Mouse (Mus musculus): Measurements from ENCODE around the gene Lrp10. TPM values are rescaled to one million over a fixed set of nuclear protein-coding genes. Genes with fewer than 3 reads are reported as not detected.

The Lrp10 gene
- polyA plus RNA-seq, 1 experiment = 168 TPM

GRCm38 (mm10) chr14:54424634-54425033, 39.3 kb upstream of the Lrp10 start:
- Histone ChIP-seq H3K27ac (ENCODE audit: insufficient read depth, low read depth, low read length) (no peak overlapping the region), H3K4me1 (ENCODE audit: control insufficient read depth, insufficient read depth, low read length) (peaks cover 4% of the 10 kb centered on the region; the same call in 1 of the 2 replicates), H3K27me3 (replicated peaks; ENCODE audit: control insufficient read depth, insufficient read depth, low read length) (no peaks in the 10 kb centered on the region), H3K36me3 (ENCODE audit: control insufficient read depth, insufficient read depth, low read length) (no peaks in the 10 kb centered on the region), H3K4me3 (ENCODE audit: insufficient read depth, low read depth, low read length) (no peak overlapping the region)
- no peak for TF ChIP-seq POLR2A (IDR thresholded peaks at IDR 0.05; ENCODE audit: low read depth, low read length)
- TF ChIP-seq CTCF (conservative IDR thresholded peaks at IDR 0.05; ENCODE audit: insufficient read depth, insufficient read length, low read depth, low read length) = no peak
- WGBS = 80% methylated on average over 1 of the region's 1 CpGs
- DNase-seq = no peak

- Histone ChIP-seq H3K4me3 (ENCODE audit: insufficient read depth, low read depth, low read length) (no peak overlapping the region), H3K27ac (ENCODE audit: insufficient read depth, low read depth, low read length) (no peak overlapping the region), H3K4me1 (ENCODE audit: control insufficient read depth, insufficient read depth, low read length) (peaks cover 7% of the 10 kb centered on the region; the same call in 1 of the 2 replicates), H3K27me3 (replicated peaks; ENCODE audit: control insufficient read depth, insufficient read depth, low read length) (no peaks in the 10 kb centered on the region), H3K36me3 (ENCODE audit: control insufficient read depth, insufficient read depth, low read length) (no peaks in the 10 kb centered on the region)
- DNase-seq = no peak
- no peak for TF ChIP-seq CTCF (conservative IDR thresholded peaks at IDR 0.05; ENCODE audit: insufficient read depth, insufficient read length, low read depth, low read length)
- TF ChIP-seq POLR2A (IDR thresholded peaks at IDR 0.05; ENCODE audit: low read depth, low read length) = no peak
- WGBS = 86% methylated on average over 1 of the region's 1 CpGs
Measured at GRCm38 (mm10) chr14:54425540-54425939, 38.4 kb upstream of the Lrp10 start.

GRCm38 (mm10) chr14:54426003-54426688, 37.8 kb upstream of the Lrp10 start:
- 32% methylated on average over 14 of the region's 14 CpGs for WGBS
- no peaks in the 10 kb centered on the region for H3K27me3 ChIP-seq (replicated peaks; ENCODE audit: control insufficient read depth, insufficient read depth, low read length)
- peak overlapping the region; percentile 93 for H3K4me3 ChIP-seq (ENCODE audit: insufficient read depth, low read depth, low read length)
- DNase-seq = no peak
- peak overlapping the region; percentile 43 for H3K27ac ChIP-seq (ENCODE audit: insufficient read depth, low read depth, low read length)
- peaks cover 8% of the 10 kb centered on the region; the same call in 1 of the 2 replicates for H3K4me1 ChIP-seq (ENCODE audit: control insufficient read depth, insufficient read depth, low read length)
- TF ChIP-seq POLR2A (IDR thresholded peaks at IDR 0.05; ENCODE audit: low read depth, low read length) = no peak
- TF ChIP-seq CTCF (conservative IDR thresholded peaks at IDR 0.05; ENCODE audit: insufficient read depth, insufficient read length, low read depth, low read length) = no peak
- H3K36me3 ChIP-seq (ENCODE audit: control insufficient read depth, insufficient read depth, low read length) = no peaks in the 10 kb centered on the region

GRCm38 (mm10) chr14:54426689-54427398, 37.1 kb upstream of the Lrp10 start, which contains the start of gene Mrpl52:
Gene Mrpl52, plus strand, starts transcription at chr14:54426909.
- Histone ChIP-seq H3K27me3 (replicated peaks; ENCODE audit: control insufficient read depth, insufficient read depth, low read length) (no peaks in the 10 kb centered on the region), H3K4me1 (ENCODE audit: control insufficient read depth, insufficient read depth, low read length) (peaks cover 8% of the 10 kb centered on the region; the same call in 1 of the 2 replicates), H3K36me3 (ENCODE audit: control insufficient read depth, insufficient read depth, low read length) (no peaks in the 10 kb centered on the region), H3K4me3 (ENCODE audit: insufficient read depth, low read depth, low read length) (peak within 1 kb of the TSS; percentile 93), H3K27ac (ENCODE audit: insufficient read depth, low read depth, low read length) (peak within 1 kb of the TSS; percentile 43)
- DNase-seq = peak; percentile 96
- TF ChIP-seq POLR2A (IDR thresholded peaks at IDR 0.05; ENCODE audit: low read depth, low read length) (peak; percentile 42), CTCF (conservative IDR thresholded peaks at IDR 0.05; ENCODE audit: insufficient read depth, insufficient read length, low read depth, low read length) (no peak)
- under 1% methylated on average over 48 of the region's 48 CpGs for whole genome bisulfite sequencing

GRCm38 (mm10) chr14:54427696-54428095, 36.2 kb upstream of the Lrp10 start:
- WGBS = 88% methylated on average over 7 of the region's 7 CpGs
- Histone ChIP-seq H3K27me3 (replicated peaks; ENCODE audit: control insufficient read depth, insufficient read depth, low read length) (no peaks in the 10 kb centered on the region), H3K36me3 (ENCODE audit: control insufficient read depth, insufficient read depth, low read length) (no peaks in the 10 kb centered on the region), H3K27ac (ENCODE audit: insufficient read depth, low read depth, low read length) (no peak overlapping the region), H3K4me3 (ENCODE audit: insufficient read depth, low read depth, low read length) (no peak overlapping the region), H3K4me1 (ENCODE audit: control insufficient read depth, insufficient read depth, low read length) (peaks cover 8% of the 10 kb centered on the region; the same call in 1 of the 2 replicates)
- DNase-seq = no peak
- TF ChIP-seq POLR2A (IDR thresholded peaks at IDR 0.05; ENCODE audit: low read depth, low read length) = no peak
- no peak for TF ChIP-seq CTCF (conservative IDR thresholded peaks at IDR 0.05; ENCODE audit: insufficient read depth, insufficient read length, low read depth, low read length)

- Histone ChIP-seq H3K27me3 (replicated peaks; ENCODE audit: control insufficient read depth, insufficient read depth, low read length) (no peaks in the 10 kb centered on the region), H3K27ac (ENCODE audit: insufficient read depth, low read depth, low read length) (no peak overlapping the region), H3K4me1 (ENCODE audit: control insufficient read depth, insufficient read depth, low read length) (peaks cover 8% of the 10 kb centered on the region; the same call in 1 of the 2 replicates), H3K36me3 (ENCODE audit: control insufficient read depth, insufficient read depth, low read length) (no peaks in the 10 kb centered on the region), H3K4me3 (ENCODE audit: insufficient read depth, low read depth, low read length) (no peak overlapping the region)
- TF ChIP-seq CTCF (conservative IDR thresholded peaks at IDR 0.05; ENCODE audit: insufficient read depth, insufficient read length, low read depth, low read length) (no peak), POLR2A (IDR thresholded peaks at IDR 0.05; ENCODE audit: low read depth, low read length) (no peak)
- 95% methylated on average over 5 of the region's 5 CpGs for WGBS
- DNase-seq = no peak
Measured at GRCm38 (mm10) chr14:54428421-54428820, 35.5 kb upstream of the Lrp10 start.

Measured in kidney, adult 2 months (tissue).